Mouse (Mus musculus): ENCODE data around the gene Olfr424.

GRCm38 (mm10) chr1:174141384-174141783, 10.1 kb downstream of the Olfr424 start:
- TF ChIP-seq POLR2A (IDR thresholded peaks at IDR 0.05; ENCODE audit: borderline replicate concordance, extremely low read depth, low read depth, low read length) (no peak), CTCF (IDR thresholded peaks at IDR 0.05; ENCODE audit: insufficient read depth, low read length) (no peak)

All from lung, adult 2 months (tissue).